Mouse (Mus musculus) lung, postnatal 0 days (tissue): ENCODE data around the gene Mfsd14a.

ENCODE experiments used
- CTCF ChIP-seq: IDR thresholded peaks from 2 replicates; pipeline ENCODE4 v1.5.1; 2016; ENCODE audit warnings: antibody characterized with exemption, mild to moderate bottlenecking
- EP300 ChIP-seq: IDR thresholded peaks from 2 replicates; pipeline ENCODE4 v1.6.1; 2016; ENCODE audit warnings: antibody characterized with exemption, mild to moderate bottlenecking, control low read depth

GRCm38 (mm10) chr3:116658928-116659565 lies 3.4 kb downstream of the Mfsd14a start:
- TF ChIP-seq CTCF (no peak), EP300 (no peak)
